Comparison of ENCODE assay signal across 38 mouse cellular contexts in genomic region chr15:102417524-102417923, GRCm38 (mm10). TPM values are rescaled to one million over a fixed set of nuclear protein-coding genes. Genes with fewer than 3 reads are reported as not detected.
"Had no signal": no experiment of that assay in that cellular context is flagged by ENCODE, and none has a peak within 500 bp of the region (broad histone marks: within the 10 kb centered on the region; RNA-seq: fewer than 3 reads in every experiment).

No protein-coding gene starts in this region.

- ATAC-seq: liver, embryonic 12.5 days; liver, postnatal 0 days; lung, postnatal 0 days; midbrain, embryonic 13.5 days; midbrain, embryonic 15.5 days; midbrain, embryonic 16.5 days had no signal

- DNase-seq: left cerebral cortex, postnatal 4 days; liver; liver, embryonic 13.5 days; liver, postnatal 0 days; lung, adult 18-20 months; lung, adult 2 months; lung, embryonic 14.5 days; lung, postnatal 10 days; lung, postnatal 14 days; lung, postnatal 36 days; lung, postnatal 4 days; midbrain, embryonic 14.5 days had no signal

- H3K9me3 ChIP-seq: limb, embryonic 10.5 days; limb, embryonic 12.5 days; limb, embryonic 13.5 days; limb, embryonic 15.5 days; liver, embryonic 12.5 days; liver, embryonic 13.5 days; liver, embryonic 15.5 days; lung, embryonic 15.5 days; megakaryocyte, embryonic 14.5 days; midbrain, embryonic 10.5 days; midbrain, embryonic 12.5 days; midbrain, embryonic 13.5 days; midbrain, embryonic 15.5 days had no signal

- H3K4me1 ChIP-seq: limb, embryonic 10.5 days; limb, embryonic 12.5 days; limb, embryonic 13.5 days; limb, embryonic 15.5 days; lung, embryonic 15.5 days; midbrain, embryonic 10.5 days; midbrain, embryonic 12.5 days; midbrain, embryonic 13.5 days had no signal

- H3K27ac ChIP-seq: limb, embryonic 10.5 days; limb, embryonic 12.5 days; limb, embryonic 13.5 days; limb, embryonic 15.5 days; liver, embryonic 12.5 days; liver, embryonic 13.5 days; liver, embryonic 14.5 days; liver, embryonic 15.5 days; lung, embryonic 15.5 days; macrophage; midbrain, embryonic 10.5 days; midbrain, embryonic 12.5 days; midbrain, embryonic 13.5 days; midbrain, embryonic 15.5 days had no signal

- H3K27me3 ChIP-seq: limb, embryonic 12.5 days; limb, embryonic 13.5 days; limb, embryonic 15.5 days; liver, embryonic 12.5 days; liver, embryonic 13.5 days; liver, embryonic 15.5 days; lung, embryonic 15.5 days; megakaryocyte, embryonic 14.5 days; midbrain, embryonic 12.5 days; midbrain, embryonic 13.5 days; midbrain, embryonic 15.5 days had no signal

- H3K4me3 ChIP-seq: limb, embryonic 10.5 days; limb, embryonic 12.5 days; limb, embryonic 13.5 days; limb, embryonic 15.5 days; liver, embryonic 12.5 days; liver, embryonic 13.5 days; liver, embryonic 15.5 days; lung, embryonic 15.5 days; megakaryocyte, embryonic 14.5 days; midbrain, embryonic 10.5 days; midbrain, embryonic 12.5 days; midbrain, embryonic 13.5 days; midbrain, embryonic 15.5 days; myocyte had no signal

- H3K4me2 ChIP-seq: limb, embryonic 12.5 days; limb, embryonic 13.5 days; limb, embryonic 15.5 days; liver, embryonic 11.5 days; liver, embryonic 12.5 days; liver, embryonic 13.5 days; liver, embryonic 15.5 days; lung, embryonic 14.5 days; lung, embryonic 15.5 days; midbrain, embryonic 11.5 days; midbrain, embryonic 12.5 days; midbrain, embryonic 13.5 days; midbrain, embryonic 15.5 days had no signal

- H3K9ac ChIP-seq: limb, embryonic 12.5 days; limb, embryonic 13.5 days; limb, embryonic 15.5 days; liver, embryonic 12.5 days; liver, embryonic 13.5 days; liver, embryonic 14.5 days; liver, embryonic 15.5 days; liver, postnatal 0 days; lung, embryonic 14.5 days; lung, embryonic 15.5 days; midbrain, embryonic 12.5 days; midbrain, embryonic 13.5 days; midbrain, embryonic 15.5 days had no signal

RNA-seq across cellular contexts. Expression of gene Amhr2, which starts 27.6 kb away (rescaled TPM):
- total RNA-seq: megakaryocyte progenitor cell, adult 5-6 weeks; megakaryocyte, adult 5-6 weeks; megakaryocyte-erythroid progenitor cell, adult 5-6 weeks had no signal
- polyA plus RNA-seq: limb, embryonic 10.5 days; limb, embryonic 11.5 days; midbrain, embryonic 12.5 days; neural tube, embryonic 11.5 days had no signal

RNA-seq across cellular contexts. Expression of gene Sp7, which starts 50.5 kb away (rescaled TPM):
- total RNA-seq: liver, adult 2 months; megakaryocyte progenitor cell, adult 5-6 weeks; megakaryocyte, adult 5-6 weeks; megakaryocyte-erythroid progenitor cell, adult 5-6 weeks; monocyte, adult 5-6 weeks had no signal
- polyA plus RNA-seq: liver, adult 2 months; liver, embryonic 15.5 days; liver, postnatal 0 days; lung, postnatal 0 days; macrophage had no signal
